Mouse (Mus musculus): ENCODE data around the gene Bcl2l2.

Bcl2l2 gene

GRCm38 (mm10) chr14:54936831-54937160 is 53.6 kb downstream of the Bcl2l2 start:
- no peaks in the 10 kb centered on the region for H3K9me3 ChIP-seq (ENCODE audit: low read length)
- peaks cover 48% of the 10 kb centered on the region for H3K27me3 ChIP-seq (ENCODE audit: insufficient read depth, low read length)
- peaks cover 36% of the 10 kb centered on the region for H3K4me1 ChIP-seq (replicated peaks; ENCODE audit: low read depth, low read length)
- no peaks in the 10 kb centered on the region for H3K36me3 ChIP-seq (ENCODE audit: insufficient read depth, low read length)
- TF ChIP-seq NANOG (IDR thresholded peaks at IDR 0.05; ENCODE audit: borderline replicate concordance, low read length) (no peak), CTCF (conservative IDR thresholded peaks at IDR 0.05; ENCODE audit: low read length) (no peak), POU5F1 (IDR thresholded peaks at IDR 0.05; ENCODE audit: borderline replicate concordance, low read length) (no peak)
- no peak overlapping the region for H3K4me3 ChIP-seq (replicated peaks; ENCODE audit: low read length)

GRCm38 (mm10) chr14:54937361-54938182 is 54.4 kb downstream of the Bcl2l2 start:
- TF ChIP-seq CTCF (conservative IDR thresholded peaks at IDR 0.05; ENCODE audit: low read length), result no peak
- no peak for TF ChIP-seq POU5F1 (IDR thresholded peaks at IDR 0.05; ENCODE audit: borderline replicate concordance, low read length)
- no peak for TF ChIP-seq NANOG (IDR thresholded peaks at IDR 0.05; ENCODE audit: borderline replicate concordance, low read length)
- Histone ChIP-seq H3K36me3 (ENCODE audit: insufficient read depth, low read length) (no peaks in the 10 kb centered on the region), H3K4me3 (replicated peaks; ENCODE audit: low read length) (no peak overlapping the region), H3K4me1 (replicated peaks; ENCODE audit: low read depth, low read length) (peaks cover 28% of the 10 kb centered on the region), H3K27me3 (ENCODE audit: insufficient read depth, low read length) (peaks cover 49% of the 10 kb centered on the region), H3K9me3 (ENCODE audit: low read length) (no peaks in the 10 kb centered on the region)

Measured in E14TG2a.4 (cell line).